Mouse (Mus musculus) heart, embryonic 16.5 days (tissue): Measurements from ENCODE around the gene Msrb3. TPM values are rescaled to one million over a fixed set of nuclear protein-coding genes. Genes with fewer than 3 reads are reported as not detected.

Experiments
- ATAC-seq: fragments of 200-750 bp; cut with Nextera tagmentation; replicated peaks from 2 replicates; pipeline ENCODE4 v1.8.0; 2017; ENCODE audit warnings: moderate number of reproducible peaks; ENCODE audit not compliant: insufficient read depth, low FRiP score; ENCODE audit errors: extremely low read depth
- H3K27ac ChIP-seq: fragments of 300-500 bp; sonication (generic); 2 replicates; pipeline ENCODE4 v1.5.1; 2014; ENCODE audit warnings: mild to moderate bottlenecking, low read length, control low read depth, moderate library complexity
- H3K27me3 ChIP-seq: fragments of 300-500 bp; sonication (generic); 2 replicates; pipeline ENCODE4 v1.6.1; 2014; ENCODE audit warnings: low read length, mixed read lengths; ENCODE audit not compliant: control insufficient read depth, insufficient read depth
- H3K36me3 ChIP-seq: fragments of 300-500 bp; sonication (generic); 2 replicates; pipeline ENCODE4 v1.6.1; 2014; ENCODE audit not compliant: control insufficient read depth, insufficient read depth
- H3K4me1 ChIP-seq: fragments of 300-500 bp; sonication (generic); 2 replicates; pipeline ENCODE4 v1.6.1; 2014; ENCODE audit warnings: low read length, mixed read lengths; ENCODE audit not compliant: control insufficient read depth, insufficient read depth
- H3K4me2 ChIP-seq: fragments of 300-500 bp; sonication (generic); 2 replicates; pipeline ENCODE4 v1.6.1; 2014; ENCODE audit warnings: low read depth, mild to moderate bottlenecking, control low read depth, low read length
- H3K4me3 ChIP-seq: fragments of 300-500 bp; sonication (generic); 2 replicates; pipeline ENCODE4 v1.5.1; 2014; ENCODE audit warnings: mild to moderate bottlenecking, control low read depth, low read length
- H3K9ac ChIP-seq: fragments of 300-500 bp; sonication (generic); 2 replicates; pipeline ENCODE4 v1.6.1; 2014; ENCODE audit warnings: low read length, control low read depth
- H3K9me3 ChIP-seq: fragments of 300-500 bp; sonication (generic); replicated peaks from 2 replicates; pipeline ENCODE4 v1.6.1; 2016; ENCODE audit warnings: low read length; ENCODE audit not compliant: control insufficient read depth
- WGBS: fragments of 180-500 bp; shearing (Covaris S2); extraction: QIAGEN DNeasy Blood & Tissue Kit; methylation state at CpG from one replicate; pipeline ENCODE4 v1.1.7; 2014; 5-methylcytosine and 5-hydroxymethylcytosine counted together
- polyA plus RNA-seq: library from polyadenylated mRNA; unstranded; fragments of >200 nt; fragmentation: Nextera tagmentation; extraction: Ambion mirVana; gene quantifications from 2 replicates; pipeline ENCODE4 v1.2.1, GENCODE M21; 2015

Msrb3 gene
- polyA plus RNA-seq, 1 experiment from 2014 or later = 38.3 TPM

DNA sequence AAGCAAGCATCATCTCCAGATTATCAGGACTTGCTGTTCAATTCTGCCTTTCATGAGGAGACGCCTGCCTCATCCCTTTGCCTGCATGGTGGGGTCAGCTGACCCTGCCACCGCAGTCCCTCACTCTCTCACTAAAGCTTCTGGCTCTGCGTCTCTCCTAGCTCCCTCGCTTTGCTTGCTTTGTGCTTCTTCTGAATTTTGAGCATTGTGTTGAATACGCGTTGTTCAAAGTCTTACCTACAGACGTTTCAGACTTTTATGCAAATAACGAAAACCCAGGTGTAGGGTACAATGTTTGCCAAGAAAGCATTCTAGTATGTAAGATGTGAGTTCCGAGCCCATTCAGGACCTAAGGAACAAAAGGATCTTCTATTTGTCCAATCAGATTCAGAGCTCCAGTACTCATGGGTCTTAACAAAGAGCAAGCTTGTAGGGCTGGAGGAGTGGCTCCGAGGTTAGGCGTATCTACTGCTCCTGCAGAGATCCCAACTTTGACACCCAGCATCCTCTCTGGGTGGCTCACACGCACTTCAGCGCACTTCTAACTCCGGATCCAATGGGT is 162.3 kb downstream of the Msrb3 start:
- Histone ChIP-seq H3K27ac (no peak overlapping the region), H3K4me3 (peak overlapping the region; percentile 33), H3K9me3 (no peaks in the 10 kb centered on the region), H3K4me2 (peak overlapping the region; percentile 61), H3K36me3 (no peaks in the 10 kb centered on the region), H3K9ac (no peak overlapping the region), H3K27me3 (0 out of 2 replicates have a peak, but pooled peaks cover 2% of the 10 kb centered on the region), H3K4me1 (peaks cover 3% of the 10 kb centered on the region)
- no peak for ATAC-seq
- 34% methylated on average over 14 of the region's 14 CpGs for WGBS

DNA sequence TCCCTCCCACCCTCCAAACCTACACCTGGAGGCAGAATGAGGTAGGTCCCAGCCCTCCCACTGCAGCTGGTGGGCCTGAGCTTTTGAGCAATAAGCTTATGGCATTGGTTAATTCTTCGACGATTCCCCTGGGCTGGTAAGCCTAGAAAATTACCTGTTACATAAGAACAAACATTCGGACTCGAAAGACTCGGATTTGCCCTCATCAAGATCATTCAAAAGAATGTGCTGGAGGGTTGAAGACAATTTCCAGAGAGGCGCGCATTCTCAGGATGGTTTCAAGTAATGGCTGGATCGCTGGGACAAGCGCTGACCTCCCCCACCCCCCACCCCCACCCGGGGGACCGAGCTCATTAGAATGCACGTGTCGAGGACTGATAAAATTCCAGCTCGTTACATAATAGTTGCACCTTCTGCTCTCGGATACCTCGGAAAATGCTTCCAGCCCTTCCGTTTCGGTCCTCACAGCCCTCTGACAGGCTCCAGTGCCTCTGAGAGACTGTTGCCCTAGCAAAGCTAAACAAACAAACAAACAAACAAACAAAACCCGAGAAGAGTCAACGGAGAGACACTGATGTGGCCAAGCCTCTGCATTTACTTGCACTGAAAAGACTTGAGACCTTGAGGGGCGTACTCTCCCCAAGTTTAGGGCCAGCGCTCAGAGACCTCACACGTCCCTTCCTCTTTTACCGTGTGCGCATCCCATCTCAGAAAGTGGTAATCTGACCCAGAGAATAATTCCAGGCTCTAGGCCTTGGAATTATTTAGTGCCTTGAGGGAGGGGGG is 163.0 kb downstream of the Msrb3 start:
- Histone ChIP-seq H3K36me3 (no peaks in the 10 kb centered on the region), H3K4me1 (peaks cover 3% of the 10 kb centered on the region), H3K4me2 (peak overlapping the region; percentile 61), H3K27ac (no peak overlapping the region), H3K27me3 (0 out of 2 replicates have a peak, but pooled peaks cover 2% of the 10 kb centered on the region), H3K4me3 (peak overlapping the region; percentile 33), H3K9ac (no peak overlapping the region; the same call in 1 of the 2 replicates), H3K9me3 (no peaks in the 10 kb centered on the region)
- WGBS = 13% methylated on average over 25 of the region's 25 CpGs
- ATAC-seq = no peak

DNA sequence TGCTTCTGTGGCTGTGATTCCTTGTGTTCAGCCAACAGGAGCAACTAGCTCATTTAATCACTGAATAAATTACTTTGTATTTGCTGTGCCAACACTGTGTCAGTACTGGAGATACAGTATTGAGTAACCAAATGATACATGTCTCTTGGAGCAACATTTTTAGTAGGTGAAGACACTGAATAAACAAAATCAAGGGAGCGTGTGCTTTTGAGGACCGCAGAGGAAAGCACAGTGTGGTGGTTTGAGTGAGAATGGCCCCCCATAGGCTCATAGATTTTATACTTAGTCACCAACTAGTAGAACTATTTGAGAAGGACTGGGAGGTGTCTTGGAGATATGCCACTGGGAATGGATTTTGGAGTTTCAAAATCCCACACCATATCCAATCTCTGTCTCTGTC is 164.5 kb downstream of the Msrb3 start:
- WGBS = 92% methylated on average over 2 of the region's 2 CpGs

More for the DNA sequence above, 164.5 kb downstream of the Msrb3 start:
- no peak overlapping the region for H3K27ac ChIP-seq
- no peak overlapping the region for H3K9ac ChIP-seq
- H3K4me1 ChIP-seq = peaks cover 3% of the 10 kb centered on the region
- H3K9me3 ChIP-seq = no peaks in the 10 kb centered on the region
- 0 out of 2 replicates have a peak, but pooled peaks cover 2% of the 10 kb centered on the region for H3K27me3 ChIP-seq
- no peaks in the 10 kb centered on the region for H3K36me3 ChIP-seq
- no peak overlapping the region for H3K4me2 ChIP-seq
- no peak overlapping the region for H3K4me3 ChIP-seq
- ATAC-seq = no peak

Other genes with a start within 250 kb of the Msrb3 start
- gene Lemd3, start 80.2 kb upstream of the Msrb3 start, polyA plus RNA-seq = 1.5 and 2.0 TPM in 2 replicates
- gene Wif1, start 134.9 kb upstream of the Msrb3 start, polyA plus RNA-seq = 20.6 and 21.4 TPM in 2 replicates